Mouse (Mus musculus) stomach, postnatal 0 days (tissue): ENCODE data around the gene Il1rl1. TPM values are rescaled to one million over a fixed set of nuclear protein-coding genes. Genes with fewer than 3 reads are reported as not detected.
A peak's percentile ranks its signal among the peaks of the same experiment; 100 is the strongest.

Experiments
- ATAC-seq: fragments of 200-750 bp; cut with Nextera tagmentation; 2 replicates; pipeline ENCODE4 v1.8.0; 2017; ENCODE audit not compliant: low FRiP score, low TSS enrichment
- DNase-seq: peaks from one replicate; pipeline ENCODE4 v3.0.0-alpha.2; 2016; ENCODE audit warnings: low spot score
- H3K27ac ChIP-seq: fragments of 300-500 bp; sonication (generic); replicated peaks from 2 replicates; pipeline ENCODE4 v1.5.1; 2014; ENCODE audit warnings: mild to moderate bottlenecking, control low read depth
- H3K27me3 ChIP-seq: fragments of 300-500 bp; sonication (generic); 2 replicates; pipeline ENCODE4 v1.6.1; 2014; ENCODE audit warnings: low read length; ENCODE audit not compliant: control insufficient read depth, insufficient read depth
- H3K36me3 ChIP-seq: fragments of 300-500 bp; sonication (generic); 2 replicates; pipeline ENCODE4 v1.6.1; 2014; ENCODE audit warnings: low read length, mixed read lengths; ENCODE audit not compliant: control insufficient read depth, insufficient read depth
- H3K4me1 ChIP-seq: fragments of 300-500 bp; sonication (generic); replicated peaks from 2 replicates; pipeline ENCODE4 v1.6.1; 2014; ENCODE audit warnings: antibody characterized with exemption; ENCODE audit not compliant: control insufficient read depth, insufficient read depth
- H3K4me2 ChIP-seq: fragments of 300-500 bp; sonication (generic); replicated peaks from 2 replicates; pipeline ENCODE4 v1.6.1; 2014; ENCODE audit warnings: low read depth, mild to moderate bottlenecking, control low read depth, moderate library complexity
- H3K4me3 ChIP-seq: fragments of 300-500 bp; sonication (generic); 2 replicates; pipeline ENCODE4 v1.5.1; 2014; ENCODE audit warnings: low read depth, low read length, control low read depth
- H3K9ac ChIP-seq: fragments of 300-500 bp; sonication (generic); 2 replicates; pipeline ENCODE4 v1.6.1; 2014; ENCODE audit warnings: mild to moderate bottlenecking, low read length, control low read depth, mixed read lengths
- H3K9me3 ChIP-seq: fragments of 300-500 bp; sonication (generic); 2 replicates; pipeline ENCODE4 v1.6.1; 2016; ENCODE audit warnings: low read length; ENCODE audit not compliant: control insufficient read depth
- CTCF ChIP-seq: IDR thresholded peaks from 2 replicates; pipeline ENCODE4 v1.5.1; 2016; ENCODE audit warnings: antibody characterized with exemption, low read depth, mild to moderate bottlenecking, moderate library complexity
- EP300 ChIP-seq: optimal IDR thresholded peaks from 2 replicates; pipeline ENCODE3; 2016; ENCODE audit warnings: antibody characterized with exemption
- WGBS: fragments of 180-500 bp; shearing (Covaris S2); extraction: QIAGEN DNeasy Blood & Tissue Kit; methylation state at CpG from one replicate; pipeline ENCODE4 v1.1.7; 2014; 5-methylcytosine and 5-hydroxymethylcytosine counted together
- polyA plus RNA-seq: library from polyadenylated mRNA; unstranded; fragments of >200 nt; fragmentation: Nextera tagmentation; extraction: Ambion mirVana; gene quantifications from 2 replicates; pipeline ENCODE4 v1.2.1, GENCODE M21; 2015

Il1rl1 gene
- 0.42 and 0.55 TPM in 2 replicates for polyA plus RNA-seq

DNA sequence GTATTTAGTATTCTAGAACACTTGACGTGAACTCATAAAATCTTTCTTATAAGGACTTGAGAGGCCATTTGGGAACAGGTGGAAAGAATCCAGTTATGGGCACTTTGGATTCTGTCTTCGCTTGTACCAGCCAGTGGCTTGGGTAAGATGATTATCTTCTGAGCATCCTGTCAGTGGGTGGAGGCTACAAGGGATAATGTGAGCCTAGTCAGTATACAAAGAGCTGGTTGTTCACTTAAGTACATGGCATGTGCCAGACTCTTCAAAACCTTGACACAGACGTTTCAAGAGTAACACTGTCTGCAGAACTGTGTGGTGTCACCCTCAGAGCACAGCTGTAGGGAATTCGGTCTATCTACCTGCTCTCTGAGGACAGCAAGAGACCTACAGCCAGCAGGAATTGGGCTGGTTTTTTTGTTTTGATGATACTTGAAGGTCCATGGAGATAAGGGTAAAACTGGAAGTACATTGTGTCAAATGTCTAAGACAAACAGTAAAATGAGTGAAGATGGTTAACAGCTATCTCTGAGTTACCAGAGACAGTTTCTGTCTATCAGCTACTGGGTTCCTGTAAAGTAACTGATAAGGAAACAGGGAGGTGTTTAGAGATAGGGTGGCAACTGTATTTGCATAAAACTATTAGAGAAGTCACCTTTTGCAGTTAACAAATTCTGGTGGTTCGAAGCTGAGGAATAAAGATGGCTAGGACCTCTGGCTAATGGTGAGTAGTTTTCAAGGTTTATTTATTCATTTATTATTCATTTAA, at the start of gene Il1rl1:
Gene Il1rl1, plus strand, starts transcription at position 661 of the 766 bp plus-strand sequence.
- Histone ChIP-seq H3K4me3 (no peak within 1 kb of the TSS), H3K27me3 (no peaks in the 10 kb centered on the region), H3K36me3 (no peaks in the 10 kb centered on the region), H3K4me1 (no peaks in the 10 kb centered on the region), H3K27ac (no peak within 1 kb of the TSS), H3K9me3 (no peaks in the 10 kb centered on the region), H3K4me2 (no peak within 1 kb of the TSS), H3K9ac (no peak within 1 kb of the TSS)
- DNase-seq: no peak
- 70% methylated on average over 5 of the region's 5 CpGs for WGBS
- TF ChIP-seq EP300: no peak
- no peak for TF ChIP-seq CTCF
- ATAC-seq: no peak

DNA sequence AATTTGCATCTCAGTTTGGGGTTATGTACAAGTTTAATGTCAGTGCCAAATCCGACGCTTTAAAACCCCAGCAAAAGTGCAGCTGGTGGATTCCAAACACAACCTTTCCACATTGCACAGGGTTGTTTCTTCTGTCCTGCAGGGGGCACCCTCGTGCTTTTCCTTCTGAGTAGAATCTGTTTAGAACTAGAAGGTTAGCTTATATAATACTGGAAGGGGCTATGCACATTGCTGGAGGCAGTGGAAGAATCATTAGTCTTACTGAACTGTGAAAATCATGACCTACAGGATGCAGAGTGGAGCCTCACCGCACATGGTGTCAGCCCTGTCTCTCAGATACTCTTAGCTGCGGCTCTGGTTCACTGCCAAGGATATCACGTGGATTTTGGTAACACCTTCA, 49.3 kb upstream of the Il1rl1 start:
- Histone ChIP-seq H3K9ac (no peak overlapping the region), H3K4me3 (no peak overlapping the region), H3K4me1 (no peaks in the 10 kb centered on the region), H3K9me3 (no peaks in the 10 kb centered on the region), H3K4me2 (no peak overlapping the region), H3K27me3 (no peaks in the 10 kb centered on the region), H3K36me3 (no peaks in the 10 kb centered on the region), H3K27ac (no peak overlapping the region)
- DNase-seq: peak; percentile 70
- 48% methylated on average over 6 of the region's 6 CpGs for WGBS
- ATAC-seq: peak; percentile 60; the same call in 1 of the 2 replicates
- TF ChIP-seq CTCF (peak; percentile 81), EP300 (no peak)

DNA sequence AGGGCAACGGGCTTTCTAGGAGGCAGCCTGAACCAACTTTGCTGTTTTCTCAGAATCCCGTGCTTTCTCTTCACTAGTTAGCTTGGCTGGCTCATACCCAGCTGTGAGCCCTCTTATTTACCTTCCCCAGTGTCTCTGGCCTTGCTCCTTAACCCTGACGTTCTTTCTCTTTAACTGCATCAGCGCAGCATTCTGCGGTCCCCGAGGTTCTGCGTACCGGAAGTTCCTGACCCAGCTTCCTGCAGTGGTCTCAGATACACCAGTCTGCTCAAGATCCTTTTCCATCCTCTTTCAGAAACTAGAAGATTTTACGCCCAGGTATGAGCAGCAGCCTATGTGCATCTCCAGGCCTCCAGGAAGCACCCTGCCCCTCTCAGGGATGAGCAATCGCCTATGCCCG, 48.4 kb upstream of the Il1rl1 start:
- no peaks in the 10 kb centered on the region for H3K36me3 ChIP-seq
- no peak for TF ChIP-seq CTCF
- TF ChIP-seq EP300: no peak
- H3K9ac ChIP-seq: no peak overlapping the region
- ATAC-seq (no peak), DNase-seq (no peak)
- WGBS: 84% methylated on average over 11 of the region's 11 CpGs
- H3K4me2 ChIP-seq: no peak overlapping the region
- H3K27me3 ChIP-seq: no peaks in the 10 kb centered on the region
- no peak overlapping the region for H3K4me3 ChIP-seq
- no peaks in the 10 kb centered on the region for H3K9me3 ChIP-seq
- no peaks in the 10 kb centered on the region for H3K4me1 ChIP-seq
- H3K27ac ChIP-seq: no peak overlapping the region

DNA sequence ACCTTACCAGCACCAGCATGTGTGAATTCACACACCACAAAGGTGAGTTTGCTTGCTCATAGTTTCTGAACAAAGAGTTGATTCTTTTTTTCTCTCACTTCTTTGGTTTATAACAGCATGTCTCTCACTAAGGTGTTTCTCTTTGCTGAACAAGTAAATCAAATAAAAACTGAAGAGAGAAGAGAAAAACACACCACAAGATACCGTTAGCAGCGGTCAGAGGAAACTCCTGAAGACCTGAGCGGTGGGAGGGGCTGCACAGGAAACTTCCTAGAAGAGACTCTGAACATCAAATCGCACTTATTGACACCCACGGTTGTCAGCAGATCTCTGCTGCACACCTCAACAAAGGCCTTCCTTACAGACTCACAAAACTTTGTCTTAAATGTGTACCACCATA, 46.5 kb upstream of the Il1rl1 start:
- no peaks in the 10 kb centered on the region for H3K36me3 ChIP-seq
- no peak overlapping the region for H3K27ac ChIP-seq
- DNase-seq: no peak
- H3K4me3 ChIP-seq: no peak overlapping the region
- ATAC-seq: no peak
- no peak overlapping the region for H3K4me2 ChIP-seq
- 87% methylated on average over 5 of the region's 5 CpGs for WGBS
- no peak overlapping the region for H3K9ac ChIP-seq
- TF ChIP-seq CTCF: no peak
- TF ChIP-seq EP300: no peak
- H3K9me3 ChIP-seq: no peaks in the 10 kb centered on the region
- H3K27me3 ChIP-seq: no peaks in the 10 kb centered on the region
- no peaks in the 10 kb centered on the region for H3K4me1 ChIP-seq

DNA sequence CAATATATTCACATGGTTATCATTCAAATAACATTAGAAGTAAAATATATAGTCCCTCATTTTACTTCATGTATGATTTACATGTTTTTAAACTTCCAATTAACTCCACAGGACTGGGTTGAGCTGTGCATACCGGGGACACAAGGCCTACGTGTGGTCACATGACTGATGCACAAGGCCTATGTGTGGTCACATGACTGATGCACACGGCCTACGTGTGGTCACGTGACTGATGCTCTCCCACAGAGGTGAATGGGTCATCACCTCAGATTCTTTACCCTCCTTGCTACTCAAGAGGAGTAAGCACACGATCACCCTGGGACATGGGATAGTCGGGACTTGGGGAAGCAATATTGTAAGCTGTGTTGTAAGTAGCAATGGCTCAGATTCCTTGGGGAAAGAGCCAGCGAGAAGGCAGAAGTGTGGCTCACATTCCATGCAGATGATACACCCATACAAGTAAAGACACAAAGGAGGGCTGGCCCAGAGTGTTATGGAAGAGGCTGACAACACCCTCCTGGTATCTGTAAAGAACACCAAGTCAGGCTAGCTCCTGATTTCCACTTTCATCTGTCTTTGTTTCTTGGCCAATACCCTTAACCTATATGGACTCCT, 44.3 kb upstream of the Il1rl1 start:
- Histone ChIP-seq H3K4me3 (no peak overlapping the region), H3K4me2 (no peak overlapping the region), H3K4me1 (no peaks in the 10 kb centered on the region), H3K27me3 (no peaks in the 10 kb centered on the region), H3K9me3 (no peaks in the 10 kb centered on the region), H3K9ac (no peak overlapping the region), H3K36me3 (no peaks in the 10 kb centered on the region), H3K27ac (no peak overlapping the region)
- TF ChIP-seq EP300 (no peak), CTCF (no peak)
- no peak for DNase-seq
- 89% methylated on average over 8 of the region's 8 CpGs for WGBS
- ATAC-seq: no peak

DNA sequence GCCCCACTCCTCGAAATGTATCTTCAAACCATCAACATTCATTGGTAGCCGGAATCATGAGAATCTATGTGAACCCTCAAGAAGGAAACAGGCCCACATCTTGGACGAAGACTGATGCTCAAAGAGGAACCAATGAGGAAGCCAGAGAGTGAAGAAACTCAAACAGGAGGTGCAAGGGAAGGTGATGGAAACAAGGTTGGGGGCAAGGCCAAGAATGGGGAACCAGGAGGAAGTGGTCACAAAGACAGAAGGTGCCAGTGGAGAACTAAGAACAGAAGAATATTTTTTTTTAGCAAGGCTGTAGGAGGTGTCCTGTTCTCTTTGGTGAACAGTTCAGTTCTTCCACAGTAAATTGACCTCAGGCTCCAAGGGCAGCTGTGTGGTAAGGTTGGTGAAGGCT, 38.0 kb upstream of the Il1rl1 start:
- Histone ChIP-seq H3K4me1 (no peaks in the 10 kb centered on the region), H3K27ac (no peak overlapping the region), H3K4me3 (no peak overlapping the region), H3K9me3 (no peaks in the 10 kb centered on the region), H3K9ac (no peak overlapping the region), H3K36me3 (no peaks in the 10 kb centered on the region), H3K27me3 (no peaks in the 10 kb centered on the region), H3K4me2 (no peak overlapping the region)
- ATAC-seq: no peak
- WGBS: 86% methylated on average over 3 of the region's 3 CpGs
- TF ChIP-seq CTCF: no peak
- no peak for TF ChIP-seq EP300
- no peak for DNase-seq
